Comparison of ENCODE assay signal across 10 mouse cellular contexts in genomic region chr6:101215436-101215791, GRCm38 (mm10).
DNase-seq lines count a peak whose midpoint lies in the region; ATAC-seq and TF ChIP-seq lines count a peak whose summit lies in the region.
"Had no signal": no experiment of that assay in that cellular context is flagged by ENCODE, and none has a peak within 500 bp of the region (broad histone marks: within the 10 kb centered on the region; RNA-seq: fewer than 3 reads in every experiment).

No protein-coding gene starts in this region.

- TF ChIP-seq CTCF in midbrain, postnatal 0 days (IDR thresholded peaks at IDR 0.05): no peak
- no peak for TF ChIP-seq CTCF in heart, postnatal 0 days (IDR thresholded peaks at IDR 0.05; ENCODE audit: low read depth)

- H3K9ac ChIP-seq in midbrain, postnatal 0 days (replicated peaks; ENCODE audit: low read length, poor library complexity, severe bottlenecking): no peak overlapping the region
- no peak overlapping the region for H3K9ac ChIP-seq in midbrain, embryonic 15.5 days
- H3K9ac ChIP-seq in heart, postnatal 0 days (replicated peaks; ENCODE audit: low read depth, low read length): no peak overlapping the region

- H3K4me2 ChIP-seq in midbrain, postnatal 0 days (ENCODE audit: low read depth, low read length, poor library complexity, severe bottlenecking): no peak overlapping the region
- no peak overlapping the region for H3K4me2 ChIP-seq in midbrain, embryonic 15.5 days
- peak overlapping the region; percentile 15; the same call in 1 of the 2 replicates for H3K4me2 ChIP-seq in heart, postnatal 0 days (ENCODE audit: low read depth, low read length)

- H3K4me1 ChIP-seq in midbrain, postnatal 0 days (ENCODE audit: insufficient read depth, low read length): peaks cover 3% of the 10 kb centered on the region; the same call in 1 of the 2 replicates
- peaks cover 10% of the 10 kb centered on the region; the same call in 1 of the 2 replicates for H3K4me1 ChIP-seq in midbrain, embryonic 15.5 days
- 0 out of 2 replicates have a peak, but pooled peaks cover 3% of the 10 kb centered on the region for H3K4me1 ChIP-seq in heart, postnatal 0 days (ENCODE audit: control insufficient read depth, insufficient read depth)

- no peak overlapping the region for H3K27ac ChIP-seq in midbrain, postnatal 0 days (ENCODE audit: low read depth, low read length)
- no peak overlapping the region for H3K27ac ChIP-seq in midbrain, embryonic 15.5 days
- H3K27ac ChIP-seq in heart, postnatal 0 days (ENCODE audit: low read depth): no peak overlapping the region

- H3K27me3 ChIP-seq in midbrain, postnatal 0 days (ENCODE audit: insufficient read depth, low read length): no peaks in the 10 kb centered on the region
- H3K27me3 ChIP-seq in midbrain, embryonic 15.5 days (replicated peaks): no peaks in the 10 kb centered on the region
- no peaks in the 10 kb centered on the region for H3K27me3 ChIP-seq in heart, postnatal 0 days (ENCODE audit: control insufficient read depth, insufficient read depth, low read length)
- H3K27me3 ChIP-seq: Patski had no signal

- TF ChIP-seq EP300 in heart, postnatal 0 days (IDR thresholded peaks at IDR 0.05; ENCODE audit: low read depth): no peak

- DNase-seq in embryo, embryonic 10 days (ENCODE audit: low spot score): peak; percentile 26
- DNase-seq in embryo, embryonic 9.5 days (ENCODE audit: extremely low spot score): no peak
- DNase-seq in midbrain, postnatal 0 days (ENCODE audit: low spot score): peak; percentile 14
- peak; percentile 34 for DNase-seq in heart, postnatal 0 days (ENCODE audit: low spot score)
- DNase-seq in skeletal muscle tissue, adult 2 months (ENCODE audit: low read depth, low spot score): peak; percentile 37
- no peak for DNase-seq in Muller cell, postnatal 12 days (ENCODE audit: inconsistent ontology term)
- no peak for DNase-seq in cerebellum, adult 11 months

- no peak for ATAC-seq in midbrain, postnatal 0 days (ENCODE audit: low FRiP score)
- ATAC-seq in midbrain, embryonic 15.5 days (replicated peaks): no peak
- ATAC-seq in heart, postnatal 0 days (ENCODE audit: insufficient read depth, low read depth): peak; percentile 57
- ATAC-seq: inflammation-experienced regulatory T-cells, adult 6 months; Patski had no signal

- H3K36me3 ChIP-seq in midbrain, postnatal 0 days (ENCODE audit: insufficient read depth, low read length): no peaks in the 10 kb centered on the region
- no peaks in the 10 kb centered on the region for H3K36me3 ChIP-seq in midbrain, embryonic 15.5 days (replicated peaks)
- no peaks in the 10 kb centered on the region for H3K36me3 ChIP-seq in heart, postnatal 0 days (replicated peaks; ENCODE audit: control insufficient read depth, insufficient read depth, low read length)

- 60% methylated on average over 16 of the region's 16 CpGs for WGBS in midbrain, postnatal 0 days
- 62% methylated on average over 16 of the region's 16 CpGs for WGBS in midbrain, embryonic 15.5 days
- 37% methylated on average over 16 of the region's 16 CpGs for WGBS in heart, postnatal 0 days

- H3K4me3 ChIP-seq in midbrain, postnatal 0 days (ENCODE audit: low read depth, low read length): no peak overlapping the region
- no peak overlapping the region for H3K4me3 ChIP-seq in midbrain, embryonic 15.5 days
- H3K4me3 ChIP-seq in heart, postnatal 0 days (ENCODE audit: low read depth, low read length): no peak overlapping the region

- no peaks in the 10 kb centered on the region for H3K9me3 ChIP-seq in midbrain, postnatal 0 days (ENCODE audit: low read length)
- no peaks in the 10 kb centered on the region for H3K9me3 ChIP-seq in midbrain, embryonic 15.5 days
- no peaks in the 10 kb centered on the region for H3K9me3 ChIP-seq in heart, postnatal 0 days (replicated peaks; ENCODE audit: control insufficient read depth, low read length)

Comparison
In these comparisons a context has a peak if more than half of its experiments do, and no peak if none do; other contexts are left out.
1. DNase-seq: peak in embryo, embryonic 10 days (single experiment), midbrain, postnatal 0 days (single experiment), heart, postnatal 0 days (single experiment) and skeletal muscle tissue, adult 2 months (single experiment); none in embryo, embryonic 9.5 days (single experiment), Muller cell, postnatal 12 days (single experiment) and cerebellum, adult 11 months (single experiment).